Mouse (Mus musculus) kidney, adult 2 months (tissue): ENCODE results near the gene Pfas.
A peak's percentile ranks its signal among the peaks of the same experiment; 100 is the strongest.

Experiments used
- CTCF ChIP-seq: fragments of 200-500 bp; conservative IDR thresholded peaks from 2 replicates; pipeline ENCODE4 v1.5.1; 2011; ENCODE audit warnings: low read depth, mild to moderate bottlenecking, control low read depth, low read length, moderate library complexity, mixed read lengths; ENCODE audit not compliant: insufficient read depth, insufficient read length
- POLR2A ChIP-seq: fragments of 200-500 bp; IDR thresholded peaks from one replicate; pipeline ENCODE4 v1.6.1; 2011; ENCODE audit warnings: low read depth, low read length, control low read depth

- TF ChIP-seq POLR2A (no peak), CTCF (0 out of 2 replicates have a peak, but pooled peaks have one; percentile 33)
Observed at GRCm38 (mm10) chr11:69003592-69003991, 4.7 kb downstream of the Pfas start.
